Mouse (Mus musculus) adrenal gland, adult (tissue): ENCODE results near the gene Tmem179.

Experiments
- DNase-seq, 2 experiments: peaks; one replicate each; pipeline ENCODE4 v3.0.0; 2022 to 2023; ENCODE audit warnings: low spot score in 1 of 2; ENCODE audit not compliant: inconsistent age in 2 of 2

Gene Tmem179

GRCm38 (mm10) chr12:112464516-112464915, 52.0 kb downstream of the Tmem179 start:
- no peak for DNase-seq

- no peak for DNase-seq
Observed at GRCm38 (mm10) chr12:112463750-112464444, 52.6 kb downstream of the Tmem179 start.

- DNase-seq: no peak
Observed at GRCm38 (mm10) chr12:112463209-112463608, 53.3 kb downstream of the Tmem179 start.

- no peak for DNase-seq
Observed at GRCm38 (mm10) chr12:112462423-112462822, 54.1 kb downstream of the Tmem179 start.

GRCm38 (mm10) chr12:112457839-112458238, 58.7 kb downstream of the Tmem179 start:
- peak in 1 of 2 experiments; percentile 70 for DNase-seq

- no peak for DNase-seq
Observed at GRCm38 (mm10) chr12:112456144-112456713, 60.3 kb downstream of the Tmem179 start.

- DNase-seq: no peak
Observed at GRCm38 (mm10) chr12:112451826-112452225, 64.7 kb downstream of the Tmem179 start.

- DNase-seq: no peak
Observed at GRCm38 (mm10) chr12:112451381-112451780, 65.2 kb downstream of the Tmem179 start.

- peak; percentile 21 to 68 for DNase-seq
Observed at GRCm38 (mm10) chr12:112450883-112451282, 65.7 kb downstream of the Tmem179 start.
